Mouse (Mus musculus) MEL (cell line): Measurements from ENCODE around the gene Atg14. TPM values are rescaled to one million over a fixed set of nuclear protein-coding genes. Genes with fewer than 3 reads are reported as not detected.

ENCODE experiments used
- DNase-seq: peaks from one replicate; pipeline ENCODE4 v3.0.0; 2011; ENCODE audit warnings: low read depth, low spot score
- H3K27ac ChIP-seq: 2 replicates; pipeline ENCODE4 v1.5.1; 2012; ENCODE audit warnings: low read depth, mild to moderate bottlenecking, control low read depth, low read length, moderate library complexity; ENCODE audit not compliant: control insufficient read depth
- H3K27me3 ChIP-seq, 2 experiments: fragments of 150-350 bp in 1 of 2; sonication (generic) in 1 of 2; 2 replicates each; pipeline ENCODE4 v1.6.1; 2012; ENCODE audit warnings: low read length in 2 of 2, mild to moderate bottlenecking in 2 of 2, improper control_type of control experiment in 1 of 2, moderate library complexity in 1 of 2; ENCODE audit not compliant: insufficient read depth in 2 of 2, control insufficient read depth in 1 of 2
- H3K36me3 ChIP-seq, 2 experiments: 2 replicates each; pipeline ENCODE4 v1.6.1; 2012 to 2014; ENCODE audit warnings: low read length in 2 of 2, improper control_type of control experiment in 1 of 2, inconsistent platforms in 1 of 2, mild to moderate bottlenecking in 1 of 2; ENCODE audit not compliant: insufficient read depth in 2 of 2, control insufficient read depth in 1 of 2
- H3K4me1 ChIP-seq, 2 experiments: fragments of 150-350 bp in 1 of 2; sonication (generic) in 1 of 2; 2 replicates each; pipeline ENCODE4 v1.6.1; 2012; ENCODE audit warnings: low read length in 2 of 2, improper control_type of control experiment in 1 of 2, mild to moderate bottlenecking in 1 of 2; ENCODE audit not compliant: insufficient read depth in 2 of 2, control insufficient read depth in 1 of 2
- H3K4me3 ChIP-seq, 2 experiments: fragments of 150-350 bp in 1 of 2; sonication (generic) in 1 of 2; 2 replicates each; pipeline ENCODE4 v1.5.1; 2012; ENCODE audit warnings: low read depth in 2 of 2, low read length in 2 of 2, mild to moderate bottlenecking in 2 of 2, moderate library complexity in 2 of 2, control low read depth in 1 of 2, improper control_type of control experiment in 1 of 2; ENCODE audit not compliant: control insufficient read depth in 1 of 2, insufficient read depth in 1 of 2
- H3K79me2 ChIP-seq: 2 replicates; pipeline ENCODE4 v1.6.1; 2012; ENCODE audit warnings: mild to moderate bottlenecking, low read length, moderate library complexity; ENCODE audit not compliant: control insufficient read depth, poor library complexity, insufficient read depth
- H3K9ac ChIP-seq: 2 replicates; pipeline ENCODE4 v1.6.1; 2012; ENCODE audit warnings: low read depth, mild to moderate bottlenecking, control low read depth, low read length, moderate library complexity; ENCODE audit not compliant: control insufficient read depth, poor library complexity, severe bottlenecking
- H3K9me3 ChIP-seq: fragments of 150-350 bp; sonication (generic); replicated peaks from 2 replicates; pipeline ENCODE4 v1.6.1; 2012; ENCODE audit warnings: mild to moderate bottlenecking, low read length, improper control_type of control experiment, moderate library complexity; ENCODE audit not compliant: insufficient read depth
- CHD1 ChIP-seq: IDR thresholded peaks from 2 replicates; pipeline ENCODE4 v1.6.1; 2012; ENCODE audit warnings: low read depth, mild to moderate bottlenecking, inconsistent platforms, low read length, improper control_type of control experiment
- E2F4 ChIP-seq: IDR thresholded peaks from 2 replicates; pipeline ENCODE4 v1.6.1; 2011; ENCODE audit warnings: low read depth, low read length, improper control_type of control experiment, borderline replicate concordance
- ELF1 ChIP-seq: IDR thresholded peaks from 2 replicates; pipeline ENCODE4 v1.6.1; 2014; ENCODE audit warnings: low read depth, mild to moderate bottlenecking, inconsistent platforms, low read length, improper control_type of control experiment, moderate library complexity
- EP300 ChIP-seq, 2 experiments: IDR thresholded peaks; 2 replicates each; pipeline ENCODE4 v1.6.1; 2011; ENCODE audit warnings: improper control_type of control experiment in 2 of 2, low read length in 2 of 2, low read depth in 1 of 2, mild to moderate bottlenecking in 1 of 2
- ETS1 ChIP-seq: IDR thresholded peaks from 2 replicates; pipeline ENCODE4 v1.6.1; 2012; ENCODE audit warnings: low read depth, mild to moderate bottlenecking, inconsistent platforms, low read length, improper control_type of control experiment, moderate library complexity
- GABPA ChIP-seq: IDR thresholded peaks from 2 replicates; pipeline ENCODE4 v1.6.1; 2012; ENCODE audit warnings: low read depth, mild to moderate bottlenecking, inconsistent platforms, low read length, improper control_type of control experiment, moderate library complexity
- GATA1 ChIP-seq: IDR thresholded peaks from 2 replicates; pipeline ENCODE4 v1.6.1; 2011; ENCODE audit warnings: low read depth, low read length, improper control_type of control experiment
- MEF2A ChIP-seq: IDR thresholded peaks from 2 replicates; pipeline ENCODE4 v1.6.1; 2014; ENCODE audit warnings: low read depth, mild to moderate bottlenecking, inconsistent platforms, low read length, improper control_type of control experiment; ENCODE audit not compliant: poor library complexity, insufficient replicate concordance, severe bottlenecking; ENCODE audit errors: extremely low read depth
- MYB ChIP-seq: IDR thresholded peaks from 2 replicates; pipeline ENCODE4 v1.6.1; 2011; ENCODE audit warnings: mild to moderate bottlenecking, low read depth, low read length, improper control_type of control experiment
- MYC ChIP-seq: IDR thresholded peaks from 2 replicates; pipeline ENCODE4 v1.6.1; 2011; ENCODE audit warnings: low read depth, mild to moderate bottlenecking, low read length, improper control_type of control experiment, moderate library complexity
- NELFE ChIP-seq: IDR thresholded peaks from 2 replicates; pipeline ENCODE4 v1.6.1; 2011; ENCODE audit warnings: low read depth, low read length, improper control_type of control experiment
- POLR2AphosphoS2 ChIP-seq: IDR thresholded peaks from 2 replicates; pipeline ENCODE4 v1.6.1; 2011; ENCODE audit warnings: low read length, improper control_type of control experiment
- POLR2AphosphoS5 ChIP-seq: IDR thresholded peaks from 2 replicates; pipeline ENCODE4 v1.6.1; 2012; ENCODE audit warnings: low read depth, borderline replicate concordance, mild to moderate bottlenecking, inconsistent platforms, low read length, moderate library complexity, mixed read lengths
- SMC3 ChIP-seq: IDR thresholded peaks from 2 replicates; pipeline ENCODE4 v1.6.1; 2011; ENCODE audit warnings: low read depth, low read length, improper control_type of control experiment
- TAL1 ChIP-seq: IDR thresholded peaks from 2 replicates; pipeline ENCODE4 v1.6.1; 2012; ENCODE audit warnings: mild to moderate bottlenecking, inconsistent platforms, low read length, moderate library complexity, mixed read lengths
- TBP ChIP-seq: IDR thresholded peaks from 2 replicates; pipeline ENCODE4 v1.8.0; 2011; ENCODE audit warnings: low read depth, low read length, improper control_type of control experiment
- TCF12 ChIP-seq: IDR thresholded peaks from 2 replicates; pipeline ENCODE4 v1.6.1; 2014; ENCODE audit warnings: low read depth, mild to moderate bottlenecking, inconsistent platforms, low read length, improper control_type of control experiment, moderate library complexity
- UBTF ChIP-seq: IDR thresholded peaks from 2 replicates; pipeline ENCODE4 v1.6.1; 2012; ENCODE audit warnings: low read depth, mild to moderate bottlenecking, inconsistent platforms, low read length, improper control_type of control experiment, moderate library complexity, borderline replicate concordance; ENCODE audit not compliant: insufficient read depth
- USF1 ChIP-seq: IDR thresholded peaks from 2 replicates; pipeline ENCODE4 v1.6.1; 2014; ENCODE audit warnings: low read depth, mild to moderate bottlenecking, inconsistent platforms, low read length, improper control_type of control experiment, moderate library complexity
- ZKSCAN1 ChIP-seq: IDR thresholded peaks from 2 replicates; pipeline ENCODE4 v1.6.1; 2012; ENCODE audit warnings: low read depth, mild to moderate bottlenecking, inconsistent platforms, low read length, improper control_type of control experiment, moderate library complexity
- ZNF384 ChIP-seq: IDR thresholded peaks from 2 replicates; pipeline ENCODE4 v1.6.1; 2012; ENCODE audit warnings: low read depth, mild to moderate bottlenecking, inconsistent platforms, low read length, improper control_type of control experiment
- polyA plus RNA-seq, 2 experiments: library from polyadenylated mRNA; stranded (reverse) in 1 of 2; unstranded in 1 of 2; fragments of >175 nt in 1 of 2; fragments of >200 nt in 1 of 2; gene quantifications; 2 replicates each; pipeline versions ENCODE4 v1.2.1 to v1.2.4; 2012; ENCODE audit warnings: low replicate concordance in 2 of 2, low read depth in 1 of 2; ENCODE audit not compliant: insufficient read length in 2 of 2, insufficient read depth in 1 of 2, missing spikeins in 1 of 2
- total RNA-seq: library from RNA; depleted of rRNA; stranded (reverse); fragments of 300-350 nt; gene quantifications from 2 replicates; pipeline ENCODE4 v1.2.3, GENCODE M21; 2012

The Atg14 gene
- total and polyA plus RNA-seq, 3 experiments, result 3.1 to 5.7 TPM; not detected in 1

GRCm38 (mm10) chr14:47535096-47535495 is 35.4 kb downstream of the Atg14 start:
- Histone ChIP-seq H3K9ac (no peak overlapping the region), H3K4me3 (no peak overlapping the region), H3K9me3 (no peaks in the 10 kb centered on the region), H3K27me3 (no peaks in the 10 kb centered on the region), H3K4me1 (peaks cover 2 to 12% of the 10 kb centered on the region in 2 experiments; a peak in 3 of 4 replicates), H3K27ac (no peak overlapping the region), H3K79me2 (no peaks in the 10 kb centered on the region), H3K36me3 (peaks cover 0 to 3% of the 10 kb centered on the region in 2 experiments; a peak in 1 of 4 replicates)
- no peak for DNase-seq
- TF ChIP-seq TCF12, result no peak
- TF ChIP-seq ZKSCAN1, result no peak
- TF ChIP-seq E2F4, result no peak
- TF ChIP-seq POLR2AphosphoS2, result no peak
- no peak for TF ChIP-seq EP300 (IDR thresholded peaks at IDR 0.05; ENCODE audit: low read depth in 1 of 2, low read length in 2 of 2)
- TF ChIP-seq MYB, result no peak
- no peak for TF ChIP-seq TBP
- TF ChIP-seq GABPA, result no peak
- no peak for TF ChIP-seq SMC3
- no peak for TF ChIP-seq CHD1
- TF ChIP-seq, all 39 proteins: peak for 0

GRCm38 (mm10) chr14:47534176-47534525 is 36.3 kb downstream of the Atg14 start:
- Histone ChIP-seq H3K36me3 (peaks cover 0 to 3% of the 10 kb centered on the region in 2 experiments; a peak in 1 of 4 replicates), H3K27ac (no peak overlapping the region), H3K4me1 (peaks cover 2 to 12% of the 10 kb centered on the region in 2 experiments; a peak in 3 of 4 replicates), H3K9me3 (no peaks in the 10 kb centered on the region), H3K79me2 (no peaks in the 10 kb centered on the region), H3K9ac (no peak overlapping the region), H3K27me3 (no peaks in the 10 kb centered on the region), H3K4me3 (no peak overlapping the region)
- no peak for TF ChIP-seq ELF1
- no peak for TF ChIP-seq ZNF384
- TF ChIP-seq POLR2AphosphoS5, result no peak
- TF ChIP-seq MEF2A, result no peak
- TF ChIP-seq TAL1, result no peak
- TF ChIP-seq ETS1, result no peak
- no peak for TF ChIP-seq MYB
- TF ChIP-seq USF1, result no peak
- no peak for TF ChIP-seq GATA1
- TF ChIP-seq UBTF, result no peak
- no peak for TF ChIP-seq MYC
- TF ChIP-seq NELFE, result no peak
- no peak for DNase-seq
